Mouse (Mus musculus): ENCODE measurements around the gene Lrrc75b.

The Lrrc75b gene

GRCm38 (mm10) chr10:75503692-75504091, 56.4 kb downstream of the Lrrc75b start:
- no peak for DNase-seq (ENCODE audit: low read depth, low spot score)

GRCm38 (mm10) chr10:75501641-75502040, 58.5 kb downstream of the Lrrc75b start:
- DNase-seq (ENCODE audit: low read depth, low spot score) = no peak

- DNase-seq (ENCODE audit: low read depth, low spot score) = no peak
Observed at GRCm38 (mm10) chr10:75500345-75500744, 59.8 kb downstream of the Lrrc75b start.

Measured in 3T3-L1 (cell line).